In the genomic region with DNA sequence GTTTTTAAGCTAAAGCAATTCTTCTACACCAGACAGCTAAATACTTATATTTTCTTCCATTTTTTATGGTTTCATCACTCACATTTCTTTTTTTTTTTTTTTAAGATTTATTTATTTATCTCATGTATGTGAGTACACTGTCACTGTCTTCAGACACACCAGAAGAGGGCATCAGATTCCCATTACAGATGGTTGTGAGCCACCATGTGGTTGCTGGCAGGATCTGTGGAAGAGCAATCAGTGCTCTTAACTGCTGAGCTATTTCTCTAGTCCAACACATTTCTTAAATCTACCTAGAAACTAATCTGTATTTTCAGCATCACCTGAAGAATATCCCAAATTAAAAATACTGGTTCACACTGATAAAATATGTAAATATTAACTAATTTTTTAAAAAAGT, we compare ENCODE assay signal across 29 mouse cellular contexts. TPM values are rescaled to one million over a fixed set of nuclear protein-coding genes. Genes with fewer than 3 reads are reported as not detected.
DNase-seq lines count a peak whose midpoint lies in the region; ATAC-seq and TF ChIP-seq lines count a peak whose summit lies in the region.
"Had no signal": no experiment of that assay in that cellular context is flagged by ENCODE, and none has a peak within 500 bp of the region (broad histone marks: within the 10 kb centered on the region; RNA-seq: fewer than 3 reads in every experiment).

No protein-coding gene starts in this region.

- DNase-seq in forebrain, postnatal 0 days: no peak
- DNase-seq in forebrain, embryonic 11.5 days (ENCODE audit: low spot score): no peak
- DNase-seq in kidney, adult 2 months: no peak
- DNase-seq in kidney, adult 18-20 months: no peak
- DNase-seq in lung, embryonic 14.5 days: no peak
- no peak for DNase-seq in lung, postnatal 4 days
- DNase-seq in brain, embryonic 14.5 days (ENCODE audit: low read depth): peak; percentile 13
- DNase-seq in thymus, adult 2 months: no peak
- DNase-seq: adrenal gland, postnatal 10 days; cerebellum, adult 9-10 months; heart, postnatal 14 days; kidney, adult 9 months; kidney, postnatal 25 days; layer of hippocampus, adult 9-11 months; left cerebral cortex, postnatal 4 days; lung, adult 18-20 months; lung, postnatal 36 days; right cerebral cortex, adult 18-20 months; right cerebral cortex, postnatal 4 days; thymus, postnatal 4 days had no signal

- TF ChIP-seq POLR2A in kidney, adult 2 months (IDR thresholded peaks at IDR 0.05; ENCODE audit: low read depth, low read length): no peak
- no peak for TF ChIP-seq POLR2A in brain, embryonic 14.5 days (IDR thresholded peaks at IDR 0.05; ENCODE audit: borderline replicate concordance, extremely low read depth, insufficient read depth, insufficient read length, poor library complexity, severe bottlenecking)
- no peak for TF ChIP-seq POLR2A in thymus, adult 2 months (IDR thresholded peaks at IDR 0.05; ENCODE audit: control insufficient read depth, extremely low read depth, insufficient read depth, low read length, poor library complexity)

- peak; percentile 55 for TF ChIP-seq CTCF in forebrain, postnatal 0 days (IDR thresholded peaks at IDR 0.05; ENCODE audit: low read depth)
- TF ChIP-seq CTCF in kidney, adult 2 months (conservative IDR thresholded peaks at IDR 0.05; ENCODE audit: insufficient read depth, insufficient read length, low read depth, low read length): peak; percentile 21; the same call in 1 of the 2 replicates
- TF ChIP-seq CTCF in lung, embryonic 14.5 days (IDR thresholded peaks at IDR 0.05; ENCODE audit: low read depth): peak; percentile 21; the same call in 1 of the 2 replicates
- no peak for TF ChIP-seq CTCF in brain, embryonic 14.5 days (IDR thresholded peaks at IDR 0.05; ENCODE audit: borderline replicate concordance, extremely low read depth, insufficient read depth, insufficient read length)
- no peak for TF ChIP-seq CTCF in thymus, adult 2 months (IDR thresholded peaks at IDR 0.05; ENCODE audit: borderline replicate concordance, control insufficient read depth, extremely low read depth, insufficient read depth, low read length, poor library complexity)

- no peak overlapping the region for H3K4me2 ChIP-seq in forebrain, postnatal 0 days (ENCODE audit: low read depth)
- H3K4me2 ChIP-seq in forebrain, embryonic 11.5 days (ENCODE audit: low read depth, low read length, severe bottlenecking): no peak overlapping the region
- no peak overlapping the region for H3K4me2 ChIP-seq in lung, embryonic 14.5 days
- H3K4me2 ChIP-seq: heart, embryonic 12.5 days; limb, embryonic 15.5 days; midbrain, embryonic 15.5 days had no signal

- H3K36me3 ChIP-seq in forebrain, postnatal 0 days (ENCODE audit: insufficient read depth): peaks cover 5% of the 10 kb centered on the region; the same call in 1 of the 2 replicates
- no peaks in the 10 kb centered on the region for H3K36me3 ChIP-seq in forebrain, embryonic 11.5 days (ENCODE audit: control insufficient read depth, insufficient read depth, low read length)
- peaks cover 7% of the 10 kb centered on the region; the same call in 1 of the 2 replicates for H3K36me3 ChIP-seq in kidney, adult 2 months (ENCODE audit: control insufficient read depth, insufficient read depth, low read length)
- peaks cover 4% of the 10 kb centered on the region; the same call in 1 of the 2 replicates for H3K36me3 ChIP-seq in lung, embryonic 14.5 days (ENCODE audit: insufficient read depth)
- H3K36me3 ChIP-seq in thymus, adult 2 months (ENCODE audit: control insufficient read depth, insufficient read depth, low read length): no peaks in the 10 kb centered on the region
- H3K36me3 ChIP-seq: G1E; limb, embryonic 15.5 days had no signal

- H3K9me3 ChIP-seq in forebrain, postnatal 0 days (ENCODE audit: low read length): no peaks in the 10 kb centered on the region
- no peaks in the 10 kb centered on the region for H3K9me3 ChIP-seq in forebrain, embryonic 11.5 days (ENCODE audit: control insufficient read depth, low read length)
- no peaks in the 10 kb centered on the region for H3K9me3 ChIP-seq in lung, embryonic 14.5 days (ENCODE audit: low read depth, low read length)
- H3K9me3 ChIP-seq: embryonic facial prominence, embryonic 10.5 days; forebrain, embryonic 10.5 days; G1E; heart, embryonic 12.5 days; limb, embryonic 15.5 days; midbrain, embryonic 15.5 days had no signal

- no peak overlapping the region for H3K27ac ChIP-seq in forebrain, postnatal 0 days (ENCODE audit: low read depth, low read length)
- H3K27ac ChIP-seq in forebrain, embryonic 11.5 days (ENCODE audit: low read depth, low read length): no peak overlapping the region
- no peak overlapping the region for H3K27ac ChIP-seq in kidney, adult 2 months (ENCODE audit: insufficient read depth, low read depth, low read length)
- H3K27ac ChIP-seq in lung, embryonic 14.5 days (ENCODE audit: low read depth): no peak overlapping the region
- no peak overlapping the region for H3K27ac ChIP-seq in thymus, adult 2 months (ENCODE audit: control insufficient read depth, insufficient read depth, low read length)
- H3K27ac ChIP-seq: embryonic facial prominence, embryonic 10.5 days; forebrain, embryonic 10.5 days; limb, embryonic 15.5 days; midbrain, embryonic 15.5 days had no signal

- H3K4me3 ChIP-seq in forebrain, postnatal 0 days (ENCODE audit: low read depth, low read length): no peak overlapping the region
- H3K4me3 ChIP-seq in forebrain, embryonic 11.5 days (ENCODE audit: low read depth, low read length): no peak overlapping the region
- no peak overlapping the region for H3K4me3 ChIP-seq in kidney, adult 2 months (ENCODE audit: insufficient read depth, low read depth, low read length)
- no peak overlapping the region for H3K4me3 ChIP-seq in lung, embryonic 14.5 days (ENCODE audit: low read depth, low read length)
- no peak overlapping the region for H3K4me3 ChIP-seq in thymus, adult 2 months (ENCODE audit: control insufficient read depth, insufficient read depth, low read length)
- H3K4me3 ChIP-seq: embryonic facial prominence, embryonic 10.5 days; forebrain, embryonic 10.5 days; heart, embryonic 12.5 days; limb, embryonic 15.5 days; midbrain, embryonic 15.5 days; myocyte had no signal

- no peak for ATAC-seq in forebrain, postnatal 0 days
- ATAC-seq in forebrain, embryonic 11.5 days (replicated peaks; ENCODE audit: low FRiP score): no peak
- ATAC-seq in lung, embryonic 14.5 days (ENCODE audit: insufficient read depth): no peak
- ATAC-seq: activated CD4-positive, CD25-positive, alpha-beta regulatory T cell, adult 4 months; midbrain, embryonic 15.5 days had no signal

- H3K27me3 ChIP-seq in forebrain, postnatal 0 days (ENCODE audit: insufficient read depth, low read length): no peaks in the 10 kb centered on the region
- no peaks in the 10 kb centered on the region for H3K27me3 ChIP-seq in forebrain, embryonic 11.5 days (ENCODE audit: control insufficient read depth, insufficient read depth, low read length)
- no peaks in the 10 kb centered on the region for H3K27me3 ChIP-seq in kidney, adult 2 months (replicated peaks; ENCODE audit: control insufficient read depth, insufficient read depth, low read length)
- H3K27me3 ChIP-seq in lung, embryonic 14.5 days (ENCODE audit: insufficient read depth, low read length): no peaks in the 10 kb centered on the region
- no peaks in the 10 kb centered on the region for H3K27me3 ChIP-seq in thymus, adult 2 months (ENCODE audit: control insufficient read depth, insufficient read depth, low read length)
- H3K27me3 ChIP-seq: heart, embryonic 12.5 days; limb, embryonic 15.5 days; midbrain, embryonic 15.5 days had no signal

- no peaks in the 10 kb centered on the region for H3K4me1 ChIP-seq in forebrain, postnatal 0 days (ENCODE audit: insufficient read depth)
- no peaks in the 10 kb centered on the region for H3K4me1 ChIP-seq in forebrain, embryonic 11.5 days (replicated peaks; ENCODE audit: control insufficient read depth, insufficient read depth, low read length)
- no peaks in the 10 kb centered on the region for H3K4me1 ChIP-seq in kidney, adult 2 months (ENCODE audit: control insufficient read depth, insufficient read depth, low read length)
- H3K4me1 ChIP-seq in lung, embryonic 14.5 days (ENCODE audit: insufficient read depth): no peaks in the 10 kb centered on the region
- no peaks in the 10 kb centered on the region for H3K4me1 ChIP-seq in thymus, adult 2 months (replicated peaks; ENCODE audit: control insufficient read depth, insufficient read depth, low read length)
- H3K4me1 ChIP-seq: embryonic facial prominence, embryonic 10.5 days; forebrain, embryonic 10.5 days; heart, embryonic 12.5 days; limb, embryonic 15.5 days; midbrain, embryonic 15.5 days had no signal

- H3K9ac ChIP-seq in forebrain, postnatal 0 days: no peak overlapping the region
- H3K9ac ChIP-seq in forebrain, embryonic 11.5 days (ENCODE audit: low read length): no peak overlapping the region
- H3K9ac ChIP-seq in lung, embryonic 14.5 days: no peak overlapping the region
- H3K9ac ChIP-seq: heart, embryonic 12.5 days; limb, embryonic 15.5 days; midbrain, embryonic 15.5 days had no signal

RNA-seq across cellular contexts. Expression of a gene that starts 13.9 kb away (rescaled TPM):
- total RNA-seq in forebrain, postnatal 0 days (2014; rRNA removed): 27.6 and 33.3 TPM in 2 replicates
- polyA plus RNA-seq in forebrain, postnatal 0 days (2015; fragmentation: Nextera tagmentation; extraction: Ambion mirVana): 5.2 and 7.3 TPM in 2 replicates
- polyA plus RNA-seq in forebrain, embryonic 11.5 days (2014; fragmentation: Nextera tagmentation; extraction: Ambion mirVana): 2.8 and 3.1 TPM in 2 replicates
- polyA plus RNA-seq in kidney, adult 2 months (2012; rRNA removed): 11.6 and 13.6 TPM in 2 replicates
- polyA plus RNA-seq in lung, embryonic 14.5 days (2014; fragmentation: Nextera tagmentation; extraction: Ambion mirVana): 4.6 and 5.7 TPM in 2 replicates
- polyA plus RNA-seq in brain, embryonic 14.5 days (2012; rRNA removed): 6.6 and 9.7 TPM in 2 replicates
- polyA plus RNA-seq in thymus, adult 2 months (2012; rRNA removed): 1.2 and 2.0 TPM in 2 replicates
- total RNA-seq: common myeloid progenitor, adult 5-6 weeks had no signal
- polyA plus RNA-seq: G1E had no signal

Comparison
In these comparisons a context has a peak if more than half of its experiments do, and no peak if none do; other contexts are left out.
1. CTCF ChIP-seq: peak in forebrain, postnatal 0 days (single experiment), kidney, adult 2 months (single experiment) and lung, embryonic 14.5 days (single experiment); none in brain, embryonic 14.5 days (single experiment) and thymus, adult 2 months (single experiment).